11 mouse cellular contexts compared by ENCODE assay signal in the genomic region with DNA sequence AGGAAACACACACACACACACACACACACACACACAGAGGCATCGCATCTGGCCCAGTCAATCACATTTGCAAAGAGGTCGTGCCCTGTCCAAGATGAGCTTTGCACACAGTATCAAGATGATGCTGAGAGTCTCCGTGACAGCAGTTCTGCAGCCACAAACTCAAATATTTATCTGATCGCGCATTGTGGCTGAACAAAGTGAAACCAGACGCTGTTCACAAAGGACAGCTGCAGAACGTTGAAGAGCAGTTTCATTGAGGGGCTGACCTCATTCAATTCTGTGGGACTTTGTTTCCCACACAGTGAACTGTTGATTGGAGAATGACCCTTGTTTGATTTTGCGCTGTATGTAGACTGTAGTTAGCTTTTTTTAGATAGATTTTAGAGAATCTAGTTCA.
DNase-seq lines count a peak whose midpoint lies in the region; ATAC-seq lines count a peak whose summit lies in the region.
"Had no signal": no experiment of that assay in that cellular context is flagged by ENCODE, and none has a peak within 500 bp of the region (broad histone marks: within the 10 kb centered on the region; RNA-seq: fewer than 3 reads in every experiment).

No protein-coding gene starts in this region.

- peak; percentile 18; the same call in 1 of the 2 replicates for ATAC-seq in kidney, embryonic 15.5 days (replicated peaks; ENCODE audit: low FRiP score)
- ATAC-seq in common myeloid progenitor, adult 5-6 weeks (replicated peaks; ENCODE audit: low read depth, poor library complexity, severe bottlenecking), result peak; percentile 68
- ATAC-seq in limb, embryonic 15.5 days (ENCODE audit: insufficient number of reproducible peaks, low FRiP score, low TSS enrichment, low read depth), result peak; percentile 67; the same call in 1 of the 2 replicates
- ATAC-seq in granulocyte monocyte progenitor cell, adult 5-6 weeks (replicated peaks; ENCODE audit: poor library complexity, severe bottlenecking), result no peak
- ATAC-seq in CD4-positive, CD25-positive, alpha-beta regulatory T cell, adult 4 months, result no peak

- H3K4me1 ChIP-seq in kidney, embryonic 15.5 days, result 0 out of 2 replicates have a peak, but pooled peaks cover 4% of the 10 kb centered on the region
- peaks cover 4% of the 10 kb centered on the region; the same call in 1 of the 2 replicates for H3K4me1 ChIP-seq in limb, embryonic 15.5 days

- H3K27ac ChIP-seq in kidney, embryonic 15.5 days, result peak overlapping the region; percentile 45; the same call in 1 of the 2 replicates
- H3K27ac ChIP-seq in limb, embryonic 15.5 days, result 0 out of 2 replicates have a peak overlapping the region, but pooled peaks have one; percentile 8

- 49% methylated on average over 8 of the region's 8 CpGs for WGBS in kidney, embryonic 15.5 days
- WGBS in limb, embryonic 15.5 days, result 44% methylated on average over 8 of the region's 8 CpGs

- H3K9me3 ChIP-seq in kidney, embryonic 15.5 days (replicated peaks), result no peaks in the 10 kb centered on the region
- H3K9me3 ChIP-seq in limb, embryonic 15.5 days, result no peaks in the 10 kb centered on the region

- no peaks in the 10 kb centered on the region for H3K36me3 ChIP-seq in kidney, embryonic 15.5 days
- H3K36me3 ChIP-seq in limb, embryonic 15.5 days, result no peaks in the 10 kb centered on the region

- H3K4me2 ChIP-seq in kidney, embryonic 15.5 days, result peak overlapping the region; percentile 12; the same call in 1 of the 2 replicates
- H3K4me2 ChIP-seq in limb, embryonic 15.5 days, result no peak overlapping the region

- H3K4me3 ChIP-seq in kidney, embryonic 15.5 days (replicated peaks), result no peak overlapping the region
- no peak overlapping the region for H3K4me3 ChIP-seq in limb, embryonic 15.5 days

- DNase-seq in kidney, adult 11 months, result no peak
- DNase-seq in MN1 (ENCODE audit: low spot score), result peak; percentile 43
- DNase-seq in frontal cortex, postnatal 25 days (ENCODE audit: low spot score in 2 of 2), result no peak
- DNase-seq: adrenal gland, postnatal 25 days; cerebellum, postnatal 10 days; kidney, adult 2 months had no signal

- no peaks in the 10 kb centered on the region for H3K27me3 ChIP-seq in kidney, embryonic 15.5 days
- H3K27me3 ChIP-seq in limb, embryonic 15.5 days, result no peaks in the 10 kb centered on the region

- no peak overlapping the region for H3K9ac ChIP-seq in kidney, embryonic 15.5 days
- no peak overlapping the region for H3K9ac ChIP-seq in limb, embryonic 15.5 days

Comparison
In these comparisons a context has a peak if more than half of its experiments do, and no peak if none do; other contexts are left out.
1. ATAC-seq: peak in kidney, embryonic 15.5 days (single experiment), common myeloid progenitor, adult 5-6 weeks (single experiment) and limb, embryonic 15.5 days (single experiment); none in granulocyte monocyte progenitor cell, adult 5-6 weeks (single experiment) and CD4-positive, CD25-positive, alpha-beta regulatory T cell, adult 4 months (single experiment).